In the genomic region with DNA sequence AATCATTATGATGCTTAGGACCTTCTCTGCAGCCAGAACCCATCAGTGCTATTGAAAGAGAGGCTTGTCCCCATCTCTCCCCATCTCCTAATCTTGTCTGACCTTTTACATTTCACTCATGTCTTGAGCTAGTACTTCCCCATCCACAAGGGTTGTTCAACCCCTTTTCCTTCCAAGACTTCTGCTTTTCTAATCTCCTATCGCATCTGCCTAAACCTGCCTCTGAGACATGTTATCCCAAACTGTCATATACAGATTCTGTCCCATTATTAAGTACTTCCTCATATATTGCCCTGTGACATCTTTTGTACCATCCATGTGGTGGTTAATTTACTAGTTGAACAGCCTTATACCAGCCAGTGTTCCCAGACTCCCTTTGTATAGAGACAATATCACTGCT, we compare ENCODE assay signal across 18 mouse cellular contexts.
DNase-seq lines count a peak whose midpoint lies in the region; ATAC-seq lines count a peak whose summit lies in the region.
"Had no signal": no experiment of that assay in that cellular context is flagged by ENCODE, and none has a peak within 500 bp of the region (broad histone marks: within the 10 kb centered on the region; RNA-seq: fewer than 3 reads in every experiment).

No protein-coding gene starts in this region.

- H3K9me3 ChIP-seq in forebrain, embryonic 13.5 days (replicated peaks) = no peaks in the 10 kb centered on the region
- H3K9me3 ChIP-seq: embryonic facial prominence, embryonic 10.5 days; embryonic facial prominence, embryonic 12.5 days had no signal

- ATAC-seq in granulocyte monocyte progenitor cell, adult 5-6 weeks (replicated peaks; ENCODE audit: poor library complexity, severe bottlenecking) = 0 out of 2 replicates have a peak, but pooled peaks have one; percentile 17
- no peak for ATAC-seq in forebrain, embryonic 13.5 days
- ATAC-seq: forebrain, embryonic 14.5 days; forebrain, embryonic 16.5 days had no signal

- DNase-seq in MEL-GATA-1-ER (ENCODE audit: extremely low read depth, low read depth) = peak; percentile 79
- no peak for DNase-seq in neural tube, embryonic 10.5 days (ENCODE audit: extremely low spot score, low spot score)
- DNase-seq in lung, postnatal 10 days = no peak
- DNase-seq: adrenal gland, adult 2 months; adrenal gland, postnatal 10 days; adrenal gland, postnatal 25 days; cerebellum, adult 11 months; cerebellum, adult 18-20 months; cerebellum, adult 8-10 months; cerebellum, adult 9-11 months; cerebellum, postnatal 14 days; cerebellum, postnatal 36 days had no signal

- WGBS in forebrain, embryonic 13.5 days = 100% methylated on average over 1 of the region's 1 CpGs

- no peaks in the 10 kb centered on the region for H3K27me3 ChIP-seq in forebrain, embryonic 13.5 days

- H3K4me3 ChIP-seq in forebrain, embryonic 13.5 days = no peak overlapping the region
- H3K4me3 ChIP-seq: embryonic facial prominence, embryonic 10.5 days; embryonic facial prominence, embryonic 12.5 days had no signal

- H3K4me2 ChIP-seq in forebrain, embryonic 13.5 days = no peak overlapping the region
- H3K4me2 ChIP-seq: embryonic facial prominence, embryonic 12.5 days had no signal

- H3K27ac ChIP-seq in forebrain, embryonic 13.5 days = no peak overlapping the region
- H3K27ac ChIP-seq: embryonic facial prominence, embryonic 10.5 days; embryonic facial prominence, embryonic 12.5 days had no signal

- no peaks in the 10 kb centered on the region for H3K4me1 ChIP-seq in forebrain, embryonic 13.5 days

- no peak overlapping the region for H3K9ac ChIP-seq in forebrain, embryonic 13.5 days
- H3K9ac ChIP-seq: embryonic facial prominence, embryonic 12.5 days had no signal

- no peaks in the 10 kb centered on the region for H3K36me3 ChIP-seq in forebrain, embryonic 13.5 days (ENCODE audit: poor library complexity, severe bottlenecking)
- H3K36me3 ChIP-seq: embryonic facial prominence, embryonic 10.5 days; embryonic facial prominence, embryonic 12.5 days had no signal
